Mouse (Mus musculus) neural tube, embryonic 12.5 days (tissue): ENCODE measurements around the gene Ube2n. TPM values are rescaled to one million over a fixed set of nuclear protein-coding genes. Genes with fewer than 3 reads are reported as not detected.

Experiments
- ATAC-seq: fragments of 200-750 bp; cut with Nextera tagmentation; 2 replicates; pipeline ENCODE4 v1.8.0; 2017; ENCODE audit warnings: low read depth, mild to moderate bottlenecking, moderate TSS enrichment, moderate library complexity; ENCODE audit not compliant: low FRiP score
- H3K27ac ChIP-seq: fragments of 300-500 bp; sonication (generic); 2 replicates; pipeline ENCODE4 v1.5.1; 2016
- H3K27me3 ChIP-seq: fragments of 300-500 bp; sonication (generic); replicated peaks from 2 replicates; pipeline ENCODE4 v1.6.1; 2016; ENCODE audit warnings: mild to moderate bottlenecking
- H3K36me3 ChIP-seq: fragments of 300-500 bp; sonication (generic); 2 replicates; pipeline ENCODE4 v1.6.1; 2016; ENCODE audit warnings: mild to moderate bottlenecking
- H3K4me1 ChIP-seq: fragments of 300-500 bp; sonication (generic); 2 replicates; pipeline ENCODE4 v1.6.1; 2016
- H3K4me2 ChIP-seq: fragments of 300-500 bp; sonication (generic); replicated peaks from 2 replicates; pipeline ENCODE4 v1.6.1; 2016; ENCODE audit warnings: mild to moderate bottlenecking
- H3K4me3 ChIP-seq: fragments of 300-500 bp; sonication (generic); 2 replicates; pipeline ENCODE4 v1.5.1; 2016
- H3K9ac ChIP-seq: fragments of 300-500 bp; sonication (generic); 2 replicates; pipeline ENCODE4 v1.6.1; 2016; ENCODE audit warnings: mild to moderate bottlenecking
- H3K9me3 ChIP-seq: fragments of 300-500 bp; sonication (generic); 2 replicates; pipeline ENCODE4 v1.6.1; 2016; ENCODE audit warnings: mild to moderate bottlenecking
- whole genome bisulfite sequencing: fragments of 180-500 bp; shearing (Covaris S2); methylation state at CpG from one replicate; pipeline ENCODE4 v1.1.7; 2016; 5-methylcytosine and 5-hydroxymethylcytosine counted together
- microRNA-seq: library from miRNA; unstranded; fragments of <30 nt; microRNA quantifications from one replicate; pipeline ENCODE4, GENCODE M21; 2017
- polyA plus RNA-seq: library from polyadenylated mRNA; unstranded; fragments of >200 nt; fragmentation: Nextera tagmentation; extraction: Ambion mirVana; gene quantifications from 2 replicates; pipeline ENCODE4 v1.2.1, GENCODE M21; 2016

Gene Ube2n
- polyA plus RNA-seq, 1 experiment from 2014 or later = 408 TPM

- H3K9me3 ChIP-seq = no peaks in the 10 kb centered on the region
- no peak overlapping the region for H3K27ac ChIP-seq
- no peaks in the 10 kb centered on the region for H3K36me3 ChIP-seq
- no peaks in the 10 kb centered on the region for H3K4me1 ChIP-seq
- WGBS = 64% methylated on average over 8 of the region's 8 CpGs
- no peak overlapping the region for H3K4me3 ChIP-seq
- H3K27me3 ChIP-seq = no peaks in the 10 kb centered on the region
- H3K9ac ChIP-seq = no peak overlapping the region
- H3K4me2 ChIP-seq = no peak overlapping the region
- ATAC-seq = no peak
Observed at GRCm38 (mm10) chr10:95587509-95588220, 72.7 kb downstream of the Ube2n start.

GRCm38 (mm10) chr10:95589196-95589595 lies 74.3 kb downstream of the Ube2n start:
- H3K27ac ChIP-seq = no peak overlapping the region
- ATAC-seq = no peak
- 98% methylated on average over 4 of the region's 4 CpGs for WGBS

GRCm38 (mm10) chr10:95590196-95590595 lies 75.3 kb downstream of the Ube2n start:
- no peak overlapping the region for H3K9ac ChIP-seq
- H3K4me2 ChIP-seq = no peak overlapping the region
- H3K36me3 ChIP-seq = no peaks in the 10 kb centered on the region
- no peaks in the 10 kb centered on the region for H3K4me1 ChIP-seq
- no peaks in the 10 kb centered on the region for H3K27me3 ChIP-seq
- no peak overlapping the region for H3K4me3 ChIP-seq
- no peak for ATAC-seq
- no peak overlapping the region for H3K27ac ChIP-seq
- H3K9me3 ChIP-seq = no peaks in the 10 kb centered on the region
- 41% methylated on average over 6 of the region's 6 CpGs for WGBS

More at GRCm38 (mm10) chr10:95589196-95589595, 74.3 kb downstream of the Ube2n start:
- Histone ChIP-seq H3K36me3 (no peaks in the 10 kb centered on the region), H3K9me3 (no peaks in the 10 kb centered on the region), H3K4me1 (no peaks in the 10 kb centered on the region), H3K9ac (no peak overlapping the region), H3K27me3 (no peaks in the 10 kb centered on the region), H3K4me3 (no peak overlapping the region), H3K4me2 (no peak overlapping the region)

DNA sequence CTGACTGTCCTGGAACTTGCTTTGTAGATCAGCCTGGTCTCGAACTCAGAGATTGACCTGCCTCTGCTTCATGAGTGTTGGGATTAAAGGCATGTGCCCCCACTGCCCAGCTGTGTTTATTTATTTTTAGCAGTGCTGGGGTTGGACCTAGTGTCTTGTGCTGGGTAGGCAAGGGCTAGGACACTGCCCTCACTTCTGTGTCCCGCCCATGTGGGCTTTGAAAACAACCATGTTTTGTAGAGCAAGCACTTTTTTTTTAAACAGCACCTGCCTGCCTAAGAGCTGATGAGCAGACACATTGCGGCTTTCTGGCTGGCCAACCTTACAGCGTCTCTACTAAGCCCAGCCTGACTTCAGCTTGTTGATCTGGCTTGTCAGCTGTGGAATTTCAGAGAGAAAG lies 76.3 kb downstream of the Ube2n start:
- H3K27me3 ChIP-seq = no peaks in the 10 kb centered on the region
- 88% methylated on average over 4 of the region's 4 CpGs for whole genome bisulfite sequencing
- no peaks in the 10 kb centered on the region for H3K36me3 ChIP-seq
- no peaks in the 10 kb centered on the region for H3K9me3 ChIP-seq
- H3K4me3 ChIP-seq = no peak overlapping the region
- no peak for ATAC-seq
- no peak overlapping the region for H3K9ac ChIP-seq
- 0 out of 2 replicates have a peak, but pooled peaks cover 3% of the 10 kb centered on the region for H3K4me1 ChIP-seq
- H3K4me2 ChIP-seq = no peak overlapping the region
- H3K27ac ChIP-seq = no peak overlapping the region

GRCm38 (mm10) chr10:95594414-95594813 lies 79.5 kb downstream of the Ube2n start:
- Histone ChIP-seq H3K27ac (no peak overlapping the region), H3K4me3 (no peak overlapping the region), H3K4me2 (no peak overlapping the region), H3K4me1 (0 out of 2 replicates have a peak, but pooled peaks cover 3% of the 10 kb centered on the region), H3K27me3 (no peaks in the 10 kb centered on the region), H3K36me3 (no peaks in the 10 kb centered on the region), H3K9me3 (no peaks in the 10 kb centered on the region), H3K9ac (no peak overlapping the region)
- ATAC-seq = no peak
- 57% methylated on average over 10 of the region's 11 CpGs for WGBS

Small RNA genes lying within 50 kb of the gene (microRNA-seq; reads per million reads assigned to microRNA genes)
- 15.3 reads per million, percentile 26 among the genes with 10 or more reads in this experiment for gene Mir3058

Other genes with a start within 250 kb of the Ube2n start
- 12.4 and 14.4 TPM in 2 replicates for gene Cradd, start 191.0 kb upstream of the Ube2n start, polyA plus RNA-seq
- gene Socs2, start 98.0 kb upstream of the Ube2n start, polyA plus RNA-seq = 97.8 and 97.9 TPM in 2 replicates
- gene Mrpl42, start 13.2 kb upstream of the Ube2n start, polyA plus RNA-seq = 262 TPM in 2 replicates
- gene Nudt4, start 49.0 kb downstream of the Ube2n start, polyA plus RNA-seq = 120 and 130 TPM in 2 replicates
- not detected in 2 replicates for gene Anapc15-ps, start 158.3 kb downstream of the Ube2n start, polyA plus RNA-seq